Mouse (Mus musculus) stomach, postnatal 0 days (tissue): ENCODE measurements around the gene Mdga1. TPM values are rescaled to one million over a fixed set of nuclear protein-coding genes. Genes with fewer than 3 reads are reported as not detected.

Source experiments
- ATAC-seq: fragments of 200-750 bp; cut with Nextera tagmentation; 2 replicates; pipeline ENCODE4 v1.8.0; 2017; ENCODE audit not compliant: low FRiP score, low TSS enrichment
- DNase-seq: peaks from one replicate; pipeline ENCODE4 v3.0.0-alpha.2; 2016; ENCODE audit warnings: low spot score
- H3K27ac ChIP-seq: fragments of 300-500 bp; sonication (generic); replicated peaks from 2 replicates; pipeline ENCODE4 v1.5.1; 2014; ENCODE audit warnings: mild to moderate bottlenecking, control low read depth
- H3K27me3 ChIP-seq: fragments of 300-500 bp; sonication (generic); 2 replicates; pipeline ENCODE4 v1.6.1; 2014; ENCODE audit warnings: low read length; ENCODE audit not compliant: control insufficient read depth, insufficient read depth
- H3K36me3 ChIP-seq: fragments of 300-500 bp; sonication (generic); 2 replicates; pipeline ENCODE4 v1.6.1; 2014; ENCODE audit warnings: low read length, mixed read lengths; ENCODE audit not compliant: control insufficient read depth, insufficient read depth
- H3K4me1 ChIP-seq: fragments of 300-500 bp; sonication (generic); replicated peaks from 2 replicates; pipeline ENCODE4 v1.6.1; 2014; ENCODE audit warnings: antibody characterized with exemption; ENCODE audit not compliant: control insufficient read depth, insufficient read depth
- H3K4me2 ChIP-seq: fragments of 300-500 bp; sonication (generic); replicated peaks from 2 replicates; pipeline ENCODE4 v1.6.1; 2014; ENCODE audit warnings: low read depth, mild to moderate bottlenecking, control low read depth, moderate library complexity
- H3K4me3 ChIP-seq: fragments of 300-500 bp; sonication (generic); 2 replicates; pipeline ENCODE4 v1.5.1; 2014; ENCODE audit warnings: low read depth, low read length, control low read depth
- H3K9ac ChIP-seq: fragments of 300-500 bp; sonication (generic); 2 replicates; pipeline ENCODE4 v1.6.1; 2014; ENCODE audit warnings: mild to moderate bottlenecking, low read length, control low read depth, mixed read lengths
- H3K9me3 ChIP-seq: fragments of 300-500 bp; sonication (generic); 2 replicates; pipeline ENCODE4 v1.6.1; 2016; ENCODE audit warnings: low read length; ENCODE audit not compliant: control insufficient read depth
- CTCF ChIP-seq: IDR thresholded peaks from 2 replicates; pipeline ENCODE4 v1.5.1; 2016; ENCODE audit warnings: antibody characterized with exemption, low read depth, mild to moderate bottlenecking, moderate library complexity
- EP300 ChIP-seq: optimal IDR thresholded peaks from 2 replicates; pipeline ENCODE3; 2016; ENCODE audit warnings: antibody characterized with exemption
- WGBS: fragments of 180-500 bp; shearing (Covaris S2); extraction: QIAGEN DNeasy Blood & Tissue Kit; methylation state at CpG from one replicate; pipeline ENCODE4 v1.1.7; 2014; 5-methylcytosine and 5-hydroxymethylcytosine counted together
- polyA plus RNA-seq: library from polyadenylated mRNA; unstranded; fragments of >200 nt; fragmentation: Nextera tagmentation; extraction: Ambion mirVana; gene quantifications from 2 replicates; pipeline ENCODE4 v1.2.1, GENCODE M21; 2015

Gene Mdga1
- polyA plus RNA-seq, 1 experiment from 2014 or later = 2.1 TPM

GRCm38 (mm10) chr17:29963730-29964259 is 6.1 kb downstream of the Mdga1 start:
- Histone ChIP-seq H3K4me3 (peak overlapping the region; percentile 22), H3K9ac (peak overlapping the region; percentile 41; the same call in 1 of the 2 replicates), H3K4me2 (peak overlapping the region; percentile 54), H3K36me3 (no peaks in the 10 kb centered on the region), H3K9me3 (no peaks in the 10 kb centered on the region), H3K4me1 (0 out of 2 replicates have a peak, but pooled peaks cover 3% of the 10 kb centered on the region), H3K27me3 (no peaks in the 10 kb centered on the region), H3K27ac (no peak overlapping the region)
- WGBS = 11% methylated on average over 11 of the region's 11 CpGs
- peak; percentile 54 for ATAC-seq
- DNase-seq = peak; percentile 54
- TF ChIP-seq CTCF = peak; percentile 28; the same call in 1 of the 2 replicates
- no peak for TF ChIP-seq EP300

- H3K9ac ChIP-seq = no peak overlapping the region
- H3K27ac ChIP-seq = no peak overlapping the region
- ATAC-seq = no peak
- H3K4me1 ChIP-seq = no peaks in the 10 kb centered on the region
- H3K36me3 ChIP-seq = no peaks in the 10 kb centered on the region
- 64% methylated on average over 8 of the region's 8 CpGs for WGBS
- no peak for DNase-seq
- no peak overlapping the region for H3K4me2 ChIP-seq
- H3K9me3 ChIP-seq = 0 out of 2 replicates have a peak, but pooled peaks cover 2% of the 10 kb centered on the region
- no peak overlapping the region for H3K4me3 ChIP-seq
- H3K27me3 ChIP-seq = no peaks in the 10 kb centered on the region
- TF ChIP-seq EP300 (no peak), CTCF (no peak)
These were observed 14.0 kb downstream of the Mdga1 start for GRCm38 (mm10) chr17:29955880-29956279.

GRCm38 (mm10) chr17:29954316-29954715 is 15.6 kb downstream of the Mdga1 start:
- WGBS = 56% methylated on average over 5 of the region's 5 CpGs
- Histone ChIP-seq H3K9me3 (0 out of 2 replicates have a peak, but pooled peaks cover 2% of the 10 kb centered on the region), H3K4me3 (no peak overlapping the region), H3K36me3 (no peaks in the 10 kb centered on the region), H3K27me3 (no peaks in the 10 kb centered on the region), H3K27ac (no peak overlapping the region), H3K4me1 (no peaks in the 10 kb centered on the region), H3K4me2 (no peak overlapping the region), H3K9ac (no peak overlapping the region)
- TF ChIP-seq EP300 (no peak), CTCF (no peak)
- ATAC-seq (peak; percentile 74), DNase-seq (peak; percentile 81)

- Histone ChIP-seq H3K9me3 (no peaks in the 10 kb centered on the region), H3K36me3 (no peaks in the 10 kb centered on the region), H3K9ac (no peak overlapping the region), H3K4me2 (no peak overlapping the region), H3K27ac (0 out of 2 replicates have a peak overlapping the region, but pooled peaks have one; percentile 13), H3K27me3 (no peaks in the 10 kb centered on the region), H3K4me1 (no peaks in the 10 kb centered on the region), H3K4me3 (no peak overlapping the region)
- no peak for TF ChIP-seq EP300
- ATAC-seq (peak; percentile 86), DNase-seq (peak; percentile 78)
- 15% methylated on average over 4 of the region's 6 CpGs for WGBS
These were observed 18.8 kb downstream of the Mdga1 start for GRCm38 (mm10) chr17:29951100-29951499.

GRCm38 (mm10) chr17:29950574-29950973 is 19.3 kb downstream of the Mdga1 start:
- no peaks in the 10 kb centered on the region for H3K9me3 ChIP-seq
- no peak overlapping the region for H3K9ac ChIP-seq
- H3K4me1 ChIP-seq = no peaks in the 10 kb centered on the region
- H3K4me3 ChIP-seq = no peak overlapping the region
- TF ChIP-seq CTCF = no peak
- no peak for TF ChIP-seq EP300
- H3K27me3 ChIP-seq = no peaks in the 10 kb centered on the region
- peak; percentile 46; the same call in 1 of the 2 replicates for ATAC-seq
- H3K4me2 ChIP-seq = no peak overlapping the region
- no peaks in the 10 kb centered on the region for H3K36me3 ChIP-seq
- DNase-seq = peak; percentile 63
- H3K27ac ChIP-seq = no peak overlapping the region
- 44% methylated on average over 8 of the region's 8 CpGs for WGBS

GRCm38 (mm10) chr17:29947271-29947714 is 22.6 kb downstream of the Mdga1 start:
- no peak overlapping the region for H3K4me3 ChIP-seq
- DNase-seq (no peak), ATAC-seq (no peak)
- no peaks in the 10 kb centered on the region for H3K4me1 ChIP-seq
- TF ChIP-seq EP300 (no peak), CTCF (no peak)
- 52% methylated on average over 5 of the region's 5 CpGs for WGBS
- H3K9ac ChIP-seq = no peak overlapping the region
- H3K27ac ChIP-seq = no peak overlapping the region
- H3K27me3 ChIP-seq = no peaks in the 10 kb centered on the region
- no peak overlapping the region for H3K4me2 ChIP-seq
- H3K36me3 ChIP-seq = no peaks in the 10 kb centered on the region
- no peaks in the 10 kb centered on the region for H3K9me3 ChIP-seq
